Mouse (Mus musculus): Measurements from ENCODE around the gene Wdr82.

The Wdr82 gene

GRCm38 (mm10) chr9:106198962-106199458 lies 28.3 kb downstream of the Wdr82 start:
- peak; percentile 81 for DNase-seq (ENCODE audit: low read depth)

DNA sequence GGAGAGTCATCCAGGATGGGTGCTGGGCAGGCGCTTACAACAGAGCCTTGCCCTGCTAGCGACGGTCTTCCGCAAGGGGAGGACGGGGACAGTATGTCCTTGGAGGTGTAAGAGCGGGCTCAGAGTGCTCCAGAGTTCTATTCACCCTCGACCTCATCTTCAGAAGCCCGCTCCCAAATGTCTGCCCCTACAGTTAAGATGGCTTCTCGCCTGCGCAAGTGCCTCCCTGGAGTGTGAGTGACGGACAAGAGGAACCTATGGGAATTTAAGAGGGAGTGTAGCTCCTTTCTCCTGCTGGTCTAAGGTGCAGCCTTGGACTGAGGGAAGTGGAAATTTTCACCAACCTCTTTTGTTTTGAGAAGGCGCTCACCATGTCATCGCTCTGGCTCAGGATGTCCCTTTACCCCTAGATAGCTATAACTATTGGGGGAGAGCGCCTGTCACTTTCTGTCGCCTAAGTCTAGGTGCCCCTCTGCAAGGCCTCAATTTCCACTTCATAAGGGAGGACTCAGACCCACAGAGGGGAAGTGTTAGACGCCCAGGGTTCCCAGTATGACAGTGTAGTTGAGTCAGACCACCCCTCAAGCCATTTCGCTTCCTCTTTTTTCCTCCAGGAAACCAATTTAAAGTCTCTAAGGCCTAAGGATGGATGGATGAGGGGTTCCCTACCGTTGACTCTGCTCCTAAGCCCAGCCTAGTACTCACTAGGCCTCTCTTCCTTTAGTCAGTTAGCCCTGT lies 29.0 kb downstream of the Wdr82 start, which contains the start of gene Ppm1m:
Gene Ppm1m (minus strand): TSS at position 212 of the 738 bp plus-strand sequence.
- DNase-seq (ENCODE audit: low read depth), result no peak

GRCm38 (mm10) chr9:106201895-106202294 lies 31.2 kb downstream of the Wdr82 start:
- no peak for DNase-seq (ENCODE audit: low read depth)

- peak; percentile 92 for DNase-seq (ENCODE audit: low read depth)
These were observed 32.3 kb downstream of the Wdr82 start, which contains the start of gene Twf2 for GRCm38 (mm10) chr9:106202819-106203636. Gene Twf2, plus strand, starts transcription at chr9:106203108.

DNA sequence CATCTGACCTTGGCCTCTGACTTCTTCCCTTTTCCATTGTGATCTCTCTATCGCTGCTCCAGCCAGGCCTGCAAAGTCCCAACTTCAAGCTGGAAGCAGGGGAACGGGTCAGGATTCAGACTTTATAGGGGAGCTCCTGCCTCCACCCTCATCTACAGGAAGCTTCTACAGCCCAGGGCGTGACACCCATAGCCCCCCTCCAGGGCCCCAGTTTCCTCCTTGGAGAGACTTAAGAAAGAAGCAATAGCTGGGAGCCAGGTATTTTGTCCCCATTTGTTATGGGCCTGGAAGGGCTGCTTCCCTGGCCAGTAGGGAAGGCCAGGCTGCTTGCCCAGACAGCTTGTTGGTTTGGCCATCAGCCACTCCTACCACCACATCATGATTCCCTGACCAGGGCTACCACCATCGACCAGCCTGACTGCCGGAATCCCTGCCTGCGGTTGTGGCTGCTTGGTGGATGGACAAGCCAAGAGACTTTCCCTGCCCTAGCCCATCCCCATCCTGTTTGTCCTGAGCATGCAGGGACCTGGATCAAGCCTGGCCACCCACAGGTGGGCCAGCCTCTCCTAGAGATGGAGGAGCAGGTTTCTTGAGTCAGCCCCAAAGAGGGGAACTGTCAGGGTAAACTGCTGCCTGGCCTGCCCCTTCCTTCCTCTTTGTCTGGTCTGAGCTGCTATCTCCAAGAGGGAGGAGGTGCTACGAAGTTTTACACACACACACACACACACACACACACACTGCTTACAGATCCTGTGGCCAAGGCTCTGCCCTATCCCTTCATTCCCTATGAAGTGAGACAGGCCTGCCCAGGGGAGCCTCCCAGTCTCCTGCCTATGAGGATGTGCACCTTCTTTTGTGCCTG lies 33.5 kb downstream of the Wdr82 start:
- peak; percentile 59 for DNase-seq (ENCODE audit: low read depth)

DNA sequence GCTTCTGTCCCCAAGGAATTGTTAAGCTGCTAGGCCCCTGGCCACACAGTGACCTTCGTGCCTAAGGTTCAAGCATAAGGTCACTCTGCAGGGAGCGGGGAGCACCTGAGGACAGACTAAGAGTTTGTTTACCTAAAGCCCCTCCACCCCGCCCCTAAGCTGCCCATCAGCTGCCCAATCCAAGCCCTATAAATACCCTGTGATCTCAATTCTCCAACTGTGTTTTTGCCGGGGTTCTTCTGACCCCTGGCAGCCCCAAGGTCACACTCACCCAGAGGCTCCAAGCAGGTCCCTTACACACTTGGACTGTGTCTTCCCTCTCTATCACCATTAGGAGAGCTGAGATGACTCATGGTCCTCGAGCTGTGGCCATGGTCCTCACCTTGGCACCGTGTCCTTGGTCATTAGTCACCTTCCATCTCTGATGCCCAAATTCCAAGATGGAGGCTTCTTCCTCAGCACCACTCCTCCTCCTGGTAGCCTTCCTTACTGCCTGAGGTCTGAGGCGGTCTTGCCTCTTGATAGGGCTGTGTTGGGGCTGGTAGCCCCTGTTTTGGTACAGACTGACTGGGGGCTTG lies 35.1 kb downstream of the Wdr82 start:
- no peak for DNase-seq (ENCODE audit: low read depth)

- DNase-seq (ENCODE audit: low read depth), result no peak
These were observed 35.8 kb downstream of the Wdr82 start for GRCm38 (mm10) chr9:106206515-106206914.

GRCm38 (mm10) chr9:106208181-106208580 lies 37.5 kb downstream of the Wdr82 start:
- DNase-seq (ENCODE audit: low read depth), result no peak

DNA sequence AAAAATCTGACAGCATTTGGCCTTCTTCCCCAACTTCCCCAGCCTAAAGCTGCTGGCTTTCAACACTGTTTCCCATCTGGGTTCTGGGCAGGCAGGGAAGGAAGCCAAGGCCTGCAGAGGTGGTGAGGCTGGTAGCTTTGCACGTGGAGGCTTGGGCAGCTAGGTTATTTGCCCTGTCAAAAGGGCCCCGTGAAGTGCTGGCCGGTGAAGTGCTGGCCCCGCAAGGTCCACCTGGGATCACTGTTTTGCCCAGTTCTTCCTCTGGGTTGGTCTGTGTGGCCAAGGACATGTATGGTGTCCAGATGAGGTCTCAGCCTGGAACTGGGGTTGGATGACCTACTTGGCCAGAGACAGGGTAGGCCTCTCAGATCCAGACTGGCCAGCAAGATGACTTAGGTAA lies 39.2 kb downstream of the Wdr82 start:
- no peak for DNase-seq (ENCODE audit: low read depth)

GRCm38 (mm10) chr9:106210853-106211609 lies 40.3 kb downstream of the Wdr82 start:
- no peak for DNase-seq (ENCODE audit: low read depth)

GRCm38 (mm10) chr9:106211680-106212593 lies 41.2 kb downstream of the Wdr82 start:
- peak; percentile 89 for DNase-seq (ENCODE audit: low read depth)

GRCm38 (mm10) chr9:106212594-106212981 lies 41.9 kb downstream of the Wdr82 start:
- no peak for DNase-seq (ENCODE audit: low read depth)

- no peak for DNase-seq (ENCODE audit: low read depth)
These were observed 44.8 kb downstream of the Wdr82 start for GRCm38 (mm10) chr9:106215341-106216125.

- no peak for DNase-seq (ENCODE audit: low read depth)
These were observed 46.2 kb downstream of the Wdr82 start for GRCm38 (mm10) chr9:106216971-106217370.

DNA sequence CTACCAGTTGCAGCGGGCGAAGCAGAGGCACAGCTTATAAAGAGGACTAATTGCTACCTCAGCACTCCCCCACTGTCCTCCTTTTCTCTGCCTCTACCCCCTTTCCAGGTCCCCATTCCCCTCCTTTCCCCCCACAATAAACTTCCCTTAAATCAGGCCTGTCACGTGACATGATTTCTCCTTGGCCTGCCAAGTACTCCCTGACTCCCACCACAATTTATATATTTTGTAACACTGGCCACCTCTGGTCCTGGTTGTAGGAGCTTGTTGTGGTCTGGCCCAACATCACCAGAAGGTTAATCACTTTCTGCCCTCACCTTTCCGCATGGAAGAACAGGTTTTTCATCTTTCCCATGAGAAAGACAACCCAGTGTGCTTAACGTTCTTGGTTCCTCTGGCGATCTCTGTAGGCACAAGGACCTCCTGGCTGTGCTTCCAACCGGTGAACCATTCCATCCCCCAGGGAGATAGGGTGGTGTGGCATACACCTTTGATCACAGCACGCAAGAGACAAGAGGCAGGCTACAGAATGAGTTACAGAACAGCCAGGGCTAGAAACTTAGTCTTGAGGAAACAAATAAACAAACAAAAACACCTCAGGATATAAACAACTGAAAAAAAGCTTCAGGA lies 50.3 kb downstream of the Wdr82 start:
- DNase-seq (ENCODE audit: low read depth), result no peak

GRCm38 (mm10) chr9:106222261-106222851 lies 51.6 kb downstream of the Wdr82 start, which contains the start of gene Tlr9:
Gene Tlr9, plus strand, starts transcription at chr9:106222598.
- no peak for DNase-seq (ENCODE audit: low read depth)

DNA sequence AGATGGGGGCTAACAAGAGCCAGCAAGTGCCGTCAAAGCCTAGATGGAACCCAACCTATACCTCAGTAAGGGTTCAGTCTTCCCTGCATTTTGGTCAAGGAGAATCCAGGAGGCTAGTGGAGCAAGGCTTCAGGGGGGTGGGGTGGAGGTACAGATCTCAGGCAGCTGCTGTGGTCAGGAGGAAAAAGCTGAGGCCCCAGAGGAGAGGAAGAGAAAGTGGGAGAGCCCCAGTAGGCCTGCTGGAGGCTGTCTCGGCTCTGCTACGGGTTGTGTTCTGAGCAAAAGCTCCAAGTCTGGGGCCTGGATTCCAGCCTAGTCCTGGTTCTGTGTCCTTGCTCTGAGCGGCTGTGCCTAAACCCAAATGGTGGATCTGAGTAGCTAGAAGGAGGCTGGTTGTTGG lies 52.3 kb downstream of the Wdr82 start:
- no peak for DNase-seq (ENCODE audit: low read depth)

Data from NIH3T3 (cell line).